8 mouse cellular contexts compared by ENCODE assay signal in genomic region chr9:35541488-35541887, GRCm38 (mm10). TPM values are rescaled to one million over a fixed set of nuclear protein-coding genes. Genes with fewer than 3 reads are reported as not detected.
DNase-seq lines count a peak whose midpoint lies in the region; ATAC-seq lines count a peak whose summit lies in the region.

No protein-coding gene starts in this region.

- no peak overlapping the region for H3K4me2 ChIP-seq in heart, embryonic 14.5 days (ENCODE audit: low read length)
- H3K4me2 ChIP-seq in liver, embryonic 11.5 days, result no peak overlapping the region
- no peak overlapping the region for H3K4me2 ChIP-seq in stomach, embryonic 14.5 days (replicated peaks; ENCODE audit: low read depth, low read length)

- WGBS in embryonic facial prominence, embryonic 10.5 days, result 9% methylated on average over 6 of the region's 6 CpGs
- 9% methylated on average over 6 of the region's 6 CpGs for WGBS in heart, embryonic 14.5 days
- WGBS in liver, embryonic 11.5 days, result 5% methylated on average over 6 of the region's 6 CpGs
- WGBS in stomach, embryonic 14.5 days, result 7% methylated on average over 6 of the region's 6 CpGs

- no peak overlapping the region for H3K27ac ChIP-seq in embryonic facial prominence, embryonic 10.5 days (replicated peaks)
- H3K27ac ChIP-seq in heart, embryonic 14.5 days (replicated peaks in 1 of 2; ENCODE audit: control insufficient read depth in 1 of 2, insufficient read depth in 1 of 2, low read depth in 2 of 2, low read length in 2 of 2), result no peak overlapping the region
- H3K27ac ChIP-seq in liver, embryonic 11.5 days (ENCODE audit: low read depth, low read length), result no peak overlapping the region
- H3K27ac ChIP-seq in stomach, embryonic 14.5 days (ENCODE audit: low read length), result no peak overlapping the region

- DNase-seq in B cell, adult 2 months, result peak; percentile 91 to 93
- DNase-seq in adrenal gland, postnatal 25 days, result peak; percentile 78
- peak; percentile 87 for DNase-seq in embryonic facial prominence, embryonic 10.5 days (ENCODE audit: low spot score)
- DNase-seq in kidney, postnatal 10 days, result peak; percentile 90
- peak; percentile 63 for DNase-seq in liver, embryonic 11.5 days (ENCODE audit: low spot score)
- peak; percentile 87 for DNase-seq in neural tube, embryonic 10.5 days (ENCODE audit: extremely low spot score, low spot score)

- no peaks in the 10 kb centered on the region for H3K9me3 ChIP-seq in embryonic facial prominence, embryonic 10.5 days
- H3K9me3 ChIP-seq in heart, embryonic 14.5 days (ENCODE audit: control insufficient read depth, low read length), result no peaks in the 10 kb centered on the region
- no peaks in the 10 kb centered on the region for H3K9me3 ChIP-seq in liver, embryonic 11.5 days (ENCODE audit: control insufficient read depth, low read length)
- no peaks in the 10 kb centered on the region for H3K9me3 ChIP-seq in stomach, embryonic 14.5 days (ENCODE audit: control insufficient read depth, low read depth, low read length)

- H3K4me1 ChIP-seq in embryonic facial prominence, embryonic 10.5 days, result peaks cover 20% of the 10 kb centered on the region; the same call in 1 of the 2 replicates
- peaks cover 4 to 12% of the 10 kb centered on the region in 2 experiments; a peak in 2 of 4 replicates for H3K4me1 ChIP-seq in heart, embryonic 14.5 days (ENCODE audit: control insufficient read depth in 2 of 2, insufficient read depth in 2 of 2, low read length in 2 of 2)
- H3K4me1 ChIP-seq in liver, embryonic 11.5 days (replicated peaks; ENCODE audit: control insufficient read depth, insufficient read depth, low read length), result no peaks in the 10 kb centered on the region
- H3K4me1 ChIP-seq in stomach, embryonic 14.5 days (ENCODE audit: control insufficient read depth, insufficient read depth, low read length), result no peaks in the 10 kb centered on the region

- H3K36me3 ChIP-seq in embryonic facial prominence, embryonic 10.5 days (replicated peaks), result no peaks in the 10 kb centered on the region; the same call in 1 of the 2 replicates
- H3K36me3 ChIP-seq in heart, embryonic 14.5 days (ENCODE audit: control insufficient read depth, insufficient read depth, low read length), result no peaks in the 10 kb centered on the region
- H3K36me3 ChIP-seq in liver, embryonic 11.5 days (ENCODE audit: control insufficient read depth, insufficient read depth, low read length), result no peaks in the 10 kb centered on the region
- no peaks in the 10 kb centered on the region for H3K36me3 ChIP-seq in stomach, embryonic 14.5 days (ENCODE audit: control insufficient read depth, insufficient read depth, low read length)

- no peak overlapping the region for H3K9ac ChIP-seq in heart, embryonic 14.5 days (ENCODE audit: low read length)
- H3K9ac ChIP-seq in liver, embryonic 11.5 days (ENCODE audit: low read depth, low read length), result no peak overlapping the region
- no peak overlapping the region for H3K9ac ChIP-seq in stomach, embryonic 14.5 days (replicated peaks; ENCODE audit: low read depth, low read length)

- H3K4me3 ChIP-seq in embryonic facial prominence, embryonic 10.5 days, result no peak overlapping the region
- H3K4me3 ChIP-seq in heart, embryonic 14.5 days (ENCODE audit: control insufficient read depth in 1 of 2, insufficient read depth in 1 of 2, low read depth in 1 of 2, low read length in 2 of 2), result no peak overlapping the region
- no peak overlapping the region for H3K4me3 ChIP-seq in liver, embryonic 11.5 days (ENCODE audit: low read depth, low read length)
- no peak overlapping the region for H3K4me3 ChIP-seq in stomach, embryonic 14.5 days (ENCODE audit: low read depth, low read length)

- peak; percentile 47; the same call in 1 of the 2 replicates for ATAC-seq in heart, embryonic 14.5 days (ENCODE audit: insufficient number of reproducible peaks, insufficient read depth, low FRiP score, low read depth)
- ATAC-seq in liver, embryonic 11.5 days (replicated peaks; ENCODE audit: low FRiP score), result peak; percentile 66; the same call in 1 of the 2 replicates
- ATAC-seq in stomach, embryonic 14.5 days (ENCODE audit: insufficient number of reproducible peaks, insufficient read depth, low FRiP score, low read depth), result 0 out of 2 replicates have a peak, but pooled peaks have one; percentile 80

- H3K27me3 ChIP-seq in embryonic facial prominence, embryonic 10.5 days (replicated peaks; ENCODE audit: low read depth, poor library complexity, severe bottlenecking), result no peaks in the 10 kb centered on the region
- H3K27me3 ChIP-seq in heart, embryonic 14.5 days (ENCODE audit: control insufficient read depth, insufficient read depth, low read length), result no peaks in the 10 kb centered on the region
- H3K27me3 ChIP-seq in liver, embryonic 11.5 days (replicated peaks; ENCODE audit: control insufficient read depth, insufficient read depth, low read length), result no peaks in the 10 kb centered on the region; the same call in 1 of the 2 replicates
- H3K27me3 ChIP-seq in stomach, embryonic 14.5 days (ENCODE audit: control insufficient read depth, insufficient read depth, low read length), result no peaks in the 10 kb centered on the region

RNA-seq across cellular contexts. Expression of gene Ddx25, which starts 16.8 kb away (rescaled TPM):
- total RNA-seq in adrenal gland, postnatal 25 days (2021), result 0.52 and 0.73 TPM in 2 replicates
- 6.0 and 6.1 TPM in 2 replicates for polyA plus RNA-seq in embryonic facial prominence, embryonic 10.5 days (2016; fragmentation: Nextera tagmentation; extraction: Ambion mirVana)
- polyA plus RNA-seq in heart, embryonic 14.5 days (2014; fragmentation: Nextera tagmentation; extraction: Ambion mirVana), result 0.73 and 0.89 TPM in 2 replicates
- 1.5 and 1.7 TPM in 2 replicates for polyA plus RNA-seq in liver, embryonic 11.5 days (2014; fragmentation: Nextera tagmentation; extraction: Ambion mirVana)
- polyA plus RNA-seq in stomach, embryonic 14.5 days (2014; fragmentation: Nextera tagmentation; extraction: Ambion mirVana), result 2.8 TPM in 2 replicates

RNA-seq across cellular contexts. Expression of gene Pus3, which starts 16.9 kb away (rescaled TPM):
- total RNA-seq in adrenal gland, postnatal 25 days (2021), result 12.8 and 13.5 TPM in 2 replicates
- polyA plus RNA-seq in embryonic facial prominence, embryonic 10.5 days (2016; fragmentation: Nextera tagmentation; extraction: Ambion mirVana), result 18.3 and 21.3 TPM in 2 replicates
- polyA plus RNA-seq in heart, embryonic 14.5 days (2014; fragmentation: Nextera tagmentation; extraction: Ambion mirVana), result 13.8 and 14.4 TPM in 2 replicates
- 22.6 and 23.2 TPM in 2 replicates for polyA plus RNA-seq in liver, embryonic 11.5 days (2014; fragmentation: Nextera tagmentation; extraction: Ambion mirVana)
- 22.1 and 23.9 TPM in 2 replicates for polyA plus RNA-seq in stomach, embryonic 14.5 days (2014; fragmentation: Nextera tagmentation; extraction: Ambion mirVana)

RNA-seq across cellular contexts. Expression of gene Gm1113, which starts 23.4 kb away (rescaled TPM):
- total RNA-seq in adrenal gland, postnatal 25 days (2021), result not detected in 2 replicates
- not detected in 2 replicates for polyA plus RNA-seq in embryonic facial prominence, embryonic 10.5 days (2016; fragmentation: Nextera tagmentation; extraction: Ambion mirVana)
- polyA plus RNA-seq in heart, embryonic 14.5 days (2014; fragmentation: Nextera tagmentation; extraction: Ambion mirVana), result not detected in 2 replicates
- not detected in 2 replicates for polyA plus RNA-seq in liver, embryonic 11.5 days (2014; fragmentation: Nextera tagmentation; extraction: Ambion mirVana)
- polyA plus RNA-seq in stomach, embryonic 14.5 days (2014; fragmentation: Nextera tagmentation; extraction: Ambion mirVana), result not detected in 2 replicates

RNA-seq across cellular contexts. Expression of gene Pate2, which starts 28.6 kb away (rescaled TPM):
- total RNA-seq in adrenal gland, postnatal 25 days (2021), result 0.52 TPM in 1 of 2 replicates, not detected in the other
- polyA plus RNA-seq in embryonic facial prominence, embryonic 10.5 days (2016; fragmentation: Nextera tagmentation; extraction: Ambion mirVana), result 1.5 and 1.6 TPM in 2 replicates
- 0.26 and 0.28 TPM in 2 replicates for polyA plus RNA-seq in heart, embryonic 14.5 days (2014; fragmentation: Nextera tagmentation; extraction: Ambion mirVana)
- polyA plus RNA-seq in liver, embryonic 11.5 days (2014; fragmentation: Nextera tagmentation; extraction: Ambion mirVana), result 0.16 TPM in 1 of 2 replicates, not detected in the other
- polyA plus RNA-seq in stomach, embryonic 14.5 days (2014; fragmentation: Nextera tagmentation; extraction: Ambion mirVana), result 0.51 and 0.69 TPM in 2 replicates

RNA-seq across cellular contexts. Expression of gene Hyls1, which starts 28.7 kb away (rescaled TPM):
- 4.5 and 5.4 TPM in 2 replicates for total RNA-seq in adrenal gland, postnatal 25 days (2021)
- polyA plus RNA-seq in embryonic facial prominence, embryonic 10.5 days (2016; fragmentation: Nextera tagmentation; extraction: Ambion mirVana), result 24.9 and 26.5 TPM in 2 replicates
- polyA plus RNA-seq in heart, embryonic 14.5 days (2014; fragmentation: Nextera tagmentation; extraction: Ambion mirVana), result 14.8 and 15.8 TPM in 2 replicates
- polyA plus RNA-seq in liver, embryonic 11.5 days (2014; fragmentation: Nextera tagmentation; extraction: Ambion mirVana), result 12.8 and 14.1 TPM in 2 replicates
- 15.1 and 17.4 TPM in 2 replicates for polyA plus RNA-seq in stomach, embryonic 14.5 days (2014; fragmentation: Nextera tagmentation; extraction: Ambion mirVana)
